Mouse (Mus musculus) spleen, embryonic (tissue): ENCODE measurements around the gene Btf3l4.

Source experiments
- CTCF ChIA-PET: fragments of 350-600 bp; sonication (Branson Sonifier 250); formaldehyde crosslinking; loops from one replicate; lab custom pipeline; 2022; lab: Charles Lee

Btf3l4 gene

GRCm38 (mm10) chr4:108832916-108833827, at the start of gene Btf3l4:
Gene Btf3l4, minus strand, starts transcription at chr4:108833614.
- CTCF ChIA-PET = interaction anchor here (0.7 to 1.0 kb wide), 3 partner anchors 25 to 317 kb away, joined by 3 to 5 read pairs (median 4); no protein-coding TSS in a partner anchor

GRCm38 (mm10) chr4:108878963-108879822, 45.8 kb upstream of the Btf3l4 start, which contains the start of gene Rab3b:
Gene Rab3b, plus strand, starts transcription at chr4:108879063.
- CTCF ChIA-PET = no interaction called here

- CTCF ChIA-PET = no interaction called here
These were observed 44.5 kb upstream of the Btf3l4 start for GRCm38 (mm10) chr4:108877901-108878300.

- CTCF ChIA-PET = no interaction called here
These were observed 40.3 kb upstream of the Btf3l4 start for GRCm38 (mm10) chr4:108873746-108874145.

GRCm38 (mm10) chr4:108869730-108870374, 36.4 kb upstream of the Btf3l4 start:
- CTCF ChIA-PET = no interaction called here

- CTCF ChIA-PET = no interaction called here
These were observed 33.4 kb upstream of the Btf3l4 start for GRCm38 (mm10) chr4:108866806-108867205.

- CTCF ChIA-PET = interaction anchor here (0.9 to 1.1 kb wide), 2 partner anchors 8 to 1115 kb away, joined by 3 to 7 read pairs; no protein-coding TSS in a partner anchor
These were observed 15.1 kb upstream of the Btf3l4 start, which contains the start of gene A730015C16Rik for GRCm38 (mm10) chr4:108848505-108848848. Gene A730015C16Rik, minus strand, starts transcription at chr4:108848619.

- CTCF ChIA-PET = interaction anchor here (1.1 kb wide), 1 partner anchor 9 kb away, joined by 3 read pairs; no protein-coding TSS in a partner anchor
These were observed 14.5 kb upstream of the Btf3l4 start, which contains the start of gene Kti12 for GRCm38 (mm10) chr4:108847715-108848504. Gene Kti12, plus strand, starts transcription at chr4:108847785.

- CTCF ChIA-PET = interaction anchor here (0.7 kb wide), 2 partner anchors 66 to 349 kb away, joined by 4 to 5 read pairs; no protein-coding TSS in a partner anchor
These were observed 12.6 kb upstream of the Btf3l4 start for GRCm38 (mm10) chr4:108845824-108846569.

- CTCF ChIA-PET = no interaction called here
These were observed 9.9 kb upstream of the Btf3l4 start for GRCm38 (mm10) chr4:108843336-108843735.

- CTCF ChIA-PET = no interaction called here
These were observed 8.6 kb upstream of the Btf3l4 start for GRCm38 (mm10) chr4:108841920-108842578.

- CTCF ChIA-PET = no interaction called here
These were observed 4.6 kb upstream of the Btf3l4 start for GRCm38 (mm10) chr4:108838031-108838430.

GRCm38 (mm10) chr4:108835496-108835895, 2.1 kb upstream of the Btf3l4 start:
- CTCF ChIA-PET = no interaction called here

- CTCF ChIA-PET = no interaction called here
These were observed 1.5 kb upstream of the Btf3l4 start for GRCm38 (mm10) chr4:108834971-108835311.

- CTCF ChIA-PET = interaction anchor here (0.7 kb wide), 2 partner anchors 24 to 315 kb away, joined by 4 to 5 read pairs; no protein-coding TSS in a partner anchor
These were observed 929 bp upstream of the Btf3l4 start, which contains the start of gene Txndc12 for GRCm38 (mm10) chr4:108834115-108834970. Gene Txndc12, plus strand, starts transcription at chr4:108834601.

GRCm38 (mm10) chr4:108833828-108834114, 357 bp upstream of the Btf3l4 start:
- CTCF ChIA-PET = interaction anchor here (0.7 kb wide), 2 partner anchors 24 to 316 kb away, joined by 4 to 5 read pairs; no protein-coding TSS in a partner anchor

GRCm38 (mm10) chr4:108830698-108831097, 2.7 kb downstream of the Btf3l4 start:
- CTCF ChIA-PET = no interaction called here

GRCm38 (mm10) chr4:108826643-108827042, 6.8 kb downstream of the Btf3l4 start:
- CTCF ChIA-PET = no interaction called here
